Mouse (Mus musculus) liver, adult 2 months (tissue): ENCODE results near the gene Ccdc62.

Source experiments
- CTCF ChIP-seq: fragments of 200-500 bp; IDR thresholded peaks from 2 replicates; pipeline ENCODE4 v1.5.1; 2011; ENCODE audit warnings: low read depth, low read length, control low read depth
- POLR2A ChIP-seq: fragments of 200-500 bp; IDR thresholded peaks from 2 replicates; pipeline ENCODE4 v1.6.1; 2011; ENCODE audit warnings: low read length, control low read depth; ENCODE audit not compliant: insufficient read depth; ENCODE audit errors: extremely low read depth

DNA sequence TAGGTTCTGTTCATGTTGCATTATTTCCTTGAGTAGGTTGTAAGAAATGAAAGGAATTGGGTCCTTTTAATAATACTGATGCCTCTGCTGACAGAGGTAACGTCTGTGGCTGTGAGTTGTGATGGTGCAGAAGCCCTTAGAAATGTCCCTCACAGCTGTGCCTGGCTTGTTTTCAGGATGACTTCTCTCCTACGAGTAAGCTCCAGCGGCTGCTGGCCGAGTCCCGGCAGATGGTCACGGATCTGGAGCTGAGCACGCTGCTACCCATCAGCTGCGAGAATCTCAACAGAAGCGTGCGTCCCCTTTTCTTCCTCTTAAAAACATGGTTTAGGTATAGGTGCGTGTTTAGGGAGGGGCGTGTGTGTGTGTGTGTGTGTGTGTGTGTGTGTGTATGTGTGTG, 30.6 kb downstream of the Ccdc62 start:
- TF ChIP-seq CTCF, result no peak
- TF ChIP-seq POLR2A, result no peak
